Mouse (Mus musculus) embryo, embryonic 11 days (tissue): ENCODE measurements around the gene Med28.

Experiments
- DNase-seq: peaks from one replicate; pipeline ENCODE4 v3.0.0-alpha.2; 2015

The Med28 gene

GRCm38 (mm10) chr5:45513511-45513910, 6.5 kb upstream of the Med28 start:
- no peak for DNase-seq

DNA sequence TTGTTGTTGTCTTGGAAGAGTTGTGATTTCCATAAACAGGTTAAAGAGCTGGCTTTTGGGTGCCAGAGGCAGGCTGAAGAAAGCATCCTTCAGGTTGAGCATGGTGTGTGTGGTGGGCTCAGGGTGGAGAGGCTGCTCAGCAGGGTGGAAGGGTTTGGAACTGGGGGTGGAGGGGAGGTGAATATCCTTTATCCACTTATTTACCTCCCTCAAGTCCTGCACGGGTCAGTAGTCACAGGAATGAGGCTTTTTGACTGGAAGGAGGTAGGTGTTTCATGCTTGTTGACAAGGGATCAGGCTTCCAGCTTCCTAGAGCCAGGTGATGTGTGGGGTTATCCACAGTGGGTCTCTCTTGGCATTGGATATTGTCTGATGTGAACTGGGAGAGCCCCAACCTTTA, 5.4 kb upstream of the Med28 start:
- DNase-seq: no peak

DNA sequence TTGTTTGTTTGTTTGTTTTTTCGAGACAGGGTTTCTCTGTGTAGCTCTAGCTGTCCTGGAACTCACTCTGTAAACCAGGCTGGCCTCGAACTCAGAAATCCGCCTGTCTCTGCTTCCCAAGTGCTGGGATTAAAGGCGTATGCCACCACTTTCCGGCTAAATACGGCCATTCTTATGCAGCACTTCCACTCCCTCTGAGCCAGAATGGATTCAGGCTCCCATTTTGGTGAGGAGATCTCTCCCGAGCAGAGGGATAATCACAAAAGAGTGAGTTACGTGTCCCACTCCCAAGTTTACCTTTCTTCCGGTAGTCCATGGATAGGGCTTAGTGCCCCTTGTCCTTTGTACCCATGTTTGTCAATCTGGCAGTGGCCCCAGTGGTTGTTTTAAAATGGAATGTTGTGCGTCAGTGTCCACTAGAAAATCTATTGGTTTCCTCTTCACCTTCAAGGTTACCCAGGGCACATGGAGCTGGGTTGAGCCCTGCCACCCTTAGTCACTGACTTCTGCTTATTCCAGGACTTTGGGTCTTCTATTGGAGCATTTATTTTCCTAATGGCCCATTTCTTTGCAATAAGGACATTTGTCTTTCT, 4.8 kb upstream of the Med28 start:
- no peak for DNase-seq

DNA sequence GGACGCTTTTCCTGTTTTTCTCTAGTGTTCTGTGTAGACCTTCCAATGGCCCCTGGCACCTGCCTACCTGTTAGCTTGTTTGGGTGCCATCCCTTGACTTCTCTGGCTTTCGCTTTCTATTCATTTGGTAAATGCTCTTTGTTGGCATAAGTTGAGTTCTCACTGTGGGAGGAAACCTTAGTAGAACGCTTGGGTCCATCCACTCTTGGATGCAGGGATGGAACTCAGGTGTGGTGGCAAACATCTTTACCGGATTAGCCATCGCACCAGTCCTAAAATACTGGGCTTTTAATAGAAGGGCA, 731 bp downstream of the Med28 start:
- no peak for DNase-seq

GRCm38 (mm10) chr5:45521601-45522000, 1.6 kb downstream of the Med28 start:
- DNase-seq: no peak

- DNase-seq: no peak
Measured at GRCm38 (mm10) chr5:45525101-45525500, 5.1 kb downstream of the Med28 start.

- DNase-seq: no peak
Measured at GRCm38 (mm10) chr5:45526338-45526737, 6.3 kb downstream of the Med28 start.

- peak; percentile 42 for DNase-seq
Measured at GRCm38 (mm10) chr5:45529696-45530095, 9.7 kb downstream of the Med28 start.

DNA sequence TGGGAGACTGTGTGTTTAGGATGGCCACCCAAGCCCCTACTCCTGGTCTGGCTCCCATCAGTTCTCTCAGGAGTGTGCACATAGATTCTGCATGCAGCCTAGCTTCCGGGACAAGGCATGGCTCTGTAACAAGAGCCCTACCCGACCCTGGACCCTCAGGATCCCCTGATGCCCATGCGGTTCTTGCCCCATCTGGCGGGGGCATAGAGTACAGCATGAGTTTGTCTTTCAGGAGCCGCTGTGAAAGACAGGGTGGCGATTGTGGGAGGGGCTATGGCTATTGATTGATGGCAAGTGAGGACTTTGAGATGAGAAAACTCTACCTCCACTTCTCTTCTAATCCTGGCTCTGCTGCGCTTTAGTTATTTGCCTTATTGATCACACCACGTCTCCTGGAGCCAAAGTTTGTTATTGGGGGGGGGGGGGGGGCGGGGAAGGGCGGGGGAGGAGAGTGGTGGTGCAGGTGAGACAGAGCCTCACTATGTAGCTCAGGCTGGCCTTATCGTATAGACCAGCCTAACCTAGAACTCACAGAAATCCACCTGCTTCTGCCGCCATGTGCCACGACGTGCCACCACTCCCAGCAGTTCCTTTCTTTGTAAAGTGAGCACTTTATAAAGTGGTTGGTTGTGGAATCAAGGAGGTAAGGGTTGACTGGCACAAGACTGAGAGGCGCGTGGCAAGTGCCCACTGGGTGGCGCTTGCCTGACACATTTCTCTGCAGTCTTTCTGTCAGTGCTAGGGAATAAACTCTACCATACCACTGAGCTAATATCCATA, 14.5 kb downstream of the Med28 start:
- DNase-seq: peak; percentile 80

- no peak for DNase-seq
Measured at GRCm38 (mm10) chr5:45535177-45535576, 15.1 kb downstream of the Med28 start.

- no peak for DNase-seq
Measured at GRCm38 (mm10) chr5:45539502-45539901, 19.5 kb downstream of the Med28 start.

DNA sequence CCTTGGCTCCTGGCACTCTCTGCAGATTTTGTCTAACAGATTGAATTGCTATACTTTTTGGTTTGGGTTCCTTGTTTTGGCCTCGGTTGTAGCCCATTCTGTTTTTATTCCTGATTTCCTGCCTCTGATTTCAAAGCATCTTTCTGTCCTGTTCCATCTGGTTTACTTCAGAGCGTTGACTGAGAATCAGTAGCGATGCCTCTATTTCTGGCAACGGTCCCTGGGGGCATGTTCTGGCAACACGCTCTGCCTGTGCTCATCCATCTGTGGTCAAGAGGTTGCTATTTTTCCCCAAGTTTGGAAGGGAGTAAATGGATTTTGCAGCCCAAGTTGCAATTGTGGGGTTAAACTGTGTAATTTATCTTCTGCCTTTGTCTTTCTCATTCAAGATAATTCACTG, 23.3 kb downstream of the Med28 start:
- peak; percentile 37 for DNase-seq

GRCm38 (mm10) chr5:45549586-45549985, 29.6 kb downstream of the Med28 start:
- DNase-seq: no peak

DNA sequence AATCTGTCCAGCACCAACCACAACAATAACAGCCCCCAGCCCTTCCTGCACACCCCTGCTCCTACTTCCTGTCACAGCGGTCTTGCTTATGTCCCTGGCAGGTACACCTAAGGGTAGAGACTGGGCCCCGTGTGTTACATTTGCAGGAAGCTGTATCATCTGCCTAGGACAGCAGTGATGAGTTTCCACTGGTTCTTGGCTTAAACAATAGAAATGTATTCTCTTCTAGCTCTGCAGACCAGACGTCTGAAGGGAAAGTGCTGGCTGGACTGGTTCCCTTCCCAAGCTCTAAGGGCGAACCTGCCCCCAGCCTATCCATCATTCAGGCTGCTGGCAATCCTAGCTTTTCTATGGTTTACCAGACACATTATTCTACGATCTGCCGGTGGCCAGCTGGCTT, 44.0 kb downstream of the Med28 start:
- DNase-seq: no peak

DNA sequence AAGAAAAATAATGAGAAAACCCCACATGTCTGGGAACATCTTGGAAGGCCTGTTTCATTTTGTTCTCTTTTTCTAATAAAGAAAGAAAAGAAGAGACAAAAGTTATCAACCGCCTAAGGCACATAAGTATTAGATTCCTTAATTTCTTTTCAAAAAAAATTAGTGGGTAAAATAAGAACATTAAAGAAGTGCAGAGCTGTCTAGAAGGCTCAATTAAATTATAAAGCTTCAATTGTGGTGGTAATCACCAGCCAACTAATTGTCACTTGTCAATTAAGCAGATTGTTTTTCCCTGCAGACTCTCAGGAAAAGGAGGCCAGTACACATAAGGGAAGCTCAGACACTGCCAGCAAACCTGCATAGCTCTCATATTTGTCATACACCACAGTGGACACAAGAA, 45.8 kb downstream of the Med28 start:
- no peak for DNase-seq

DNA sequence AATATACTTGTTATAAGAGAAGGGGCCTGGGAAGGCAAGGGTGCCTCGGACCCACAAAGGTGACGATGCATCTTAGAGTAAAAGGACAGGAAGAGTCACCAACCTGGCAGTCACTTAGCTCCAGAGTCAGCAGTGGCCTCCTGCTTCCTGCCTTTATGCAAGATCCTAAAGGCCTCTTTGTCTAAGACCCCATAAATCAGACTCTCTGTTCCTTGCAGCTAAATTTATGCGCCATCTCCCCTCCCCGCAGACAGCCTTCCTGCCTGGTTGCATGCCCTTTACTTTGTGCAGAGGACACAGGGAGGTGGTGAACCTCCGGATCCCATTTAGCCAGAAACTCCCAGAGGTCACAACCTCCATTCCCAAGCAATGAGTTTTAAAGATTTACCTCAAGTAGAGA, 52.8 kb downstream of the Med28 start:
- peak; percentile 63 for DNase-seq

DNA sequence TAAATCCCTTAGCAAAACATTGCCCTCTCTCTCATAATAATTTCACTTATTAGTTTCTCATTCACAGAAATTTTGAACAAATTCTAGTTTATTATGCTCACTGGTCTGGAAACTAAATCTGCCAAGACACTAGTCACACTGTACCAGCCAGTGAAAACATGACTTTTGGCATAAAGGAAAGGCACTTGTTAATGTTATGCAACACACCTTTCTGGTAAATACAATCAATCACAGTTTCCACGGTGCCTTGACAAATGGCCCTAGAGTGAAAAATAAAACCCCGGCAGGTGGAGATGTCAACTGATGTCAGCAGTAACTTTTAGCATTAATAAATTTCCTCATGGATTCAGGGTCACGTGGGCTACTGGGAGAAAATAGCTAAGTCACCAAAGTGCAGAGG, 56.7 kb downstream of the Med28 start:
- DNase-seq: no peak

DNA sequence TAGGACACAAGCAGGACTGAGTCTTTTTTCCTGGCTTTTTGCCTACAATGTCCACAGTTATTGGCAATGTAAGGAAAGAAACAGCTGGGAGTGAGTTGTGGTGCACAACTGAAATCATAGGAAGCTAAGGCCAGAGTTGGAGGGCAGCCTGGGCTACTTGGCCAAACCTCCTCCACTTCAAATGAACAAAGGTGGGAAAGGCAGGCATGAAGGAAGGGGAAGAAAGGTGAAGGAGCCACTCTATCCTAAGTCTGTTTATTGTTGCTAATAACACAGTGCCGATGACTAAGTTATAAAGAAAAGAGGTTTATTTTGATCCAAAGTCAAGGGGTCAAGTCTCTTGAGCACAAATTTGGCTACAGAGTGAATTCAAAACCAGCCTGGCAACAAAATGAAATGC, 57.3 kb downstream of the Med28 start:
- DNase-seq: no peak
